Mouse (Mus musculus): ENCODE measurements around the gene Plekhb1. TPM values are rescaled to one million over a fixed set of nuclear protein-coding genes. Genes with fewer than 3 reads are reported as not detected.

Gene Plekhb1
- total RNA-seq, 2 experiments from 2014 or later: 0.05 TPM; not detected in 1

- ATAC-seq (replicated peaks; ENCODE audit: low FRiP score, low TSS enrichment, poor library complexity, severe bottlenecking): peak; percentile 97
Measured at GRCm38 (mm10) chr7:100663190-100663589, 976 bp upstream of the Plekhb1 start.

GRCm38 (mm10) chr7:100661264-100661663 is 950 bp downstream of the Plekhb1 start:
- no peak for ATAC-seq (replicated peaks; ENCODE audit: low FRiP score, low TSS enrichment, poor library complexity, severe bottlenecking)

- no peak for ATAC-seq (replicated peaks; ENCODE audit: low FRiP score, low TSS enrichment, poor library complexity, severe bottlenecking)
Measured at GRCm38 (mm10) chr7:100658093-100658578, 4.1 kb downstream of the Plekhb1 start.

- no peak for ATAC-seq (replicated peaks; ENCODE audit: low FRiP score, low TSS enrichment, poor library complexity, severe bottlenecking)
Measured at GRCm38 (mm10) chr7:100656739-100657138, 5.5 kb downstream of the Plekhb1 start.

GRCm38 (mm10) chr7:100654441-100654840 is 7.8 kb downstream of the Plekhb1 start:
- no peak for ATAC-seq (replicated peaks; ENCODE audit: low FRiP score, low TSS enrichment, poor library complexity, severe bottlenecking)

- ATAC-seq (replicated peaks; ENCODE audit: low FRiP score, low TSS enrichment, poor library complexity, severe bottlenecking): no peak
Measured at GRCm38 (mm10) chr7:100653480-100654266, 8.5 kb downstream of the Plekhb1 start.

GRCm38 (mm10) chr7:100651011-100651410 is 11.2 kb downstream of the Plekhb1 start:
- no peak for ATAC-seq (replicated peaks; ENCODE audit: low FRiP score, low TSS enrichment, poor library complexity, severe bottlenecking)

- ATAC-seq (replicated peaks; ENCODE audit: low FRiP score, low TSS enrichment, poor library complexity, severe bottlenecking): no peak
Measured at GRCm38 (mm10) chr7:100650421-100650820, 11.8 kb downstream of the Plekhb1 start.

GRCm38 (mm10) chr7:100649826-100650225 is 12.4 kb downstream of the Plekhb1 start:
- ATAC-seq (replicated peaks; ENCODE audit: low FRiP score, low TSS enrichment, poor library complexity, severe bottlenecking): no peak

- no peak for ATAC-seq (replicated peaks; ENCODE audit: low FRiP score, low TSS enrichment, poor library complexity, severe bottlenecking)
Measured at GRCm38 (mm10) chr7:100649095-100649494, 13.1 kb downstream of the Plekhb1 start.

- ATAC-seq (replicated peaks; ENCODE audit: low FRiP score, low TSS enrichment, poor library complexity, severe bottlenecking): peak; percentile 80
Measured at GRCm38 (mm10) chr7:100645147-100645546, 17.1 kb downstream of the Plekhb1 start.

GRCm38 (mm10) chr7:100642413-100642812 is 19.8 kb downstream of the Plekhb1 start:
- no peak for ATAC-seq (replicated peaks; ENCODE audit: low FRiP score, low TSS enrichment, poor library complexity, severe bottlenecking)

GRCm38 (mm10) chr7:100637657-100638056 is 24.6 kb downstream of the Plekhb1 start:
- ATAC-seq (replicated peaks; ENCODE audit: low FRiP score, low TSS enrichment, poor library complexity, severe bottlenecking): peak; percentile 78

GRCm38 (mm10) chr7:100624538-100624937 is 37.7 kb downstream of the Plekhb1 start:
- no peak for ATAC-seq (replicated peaks; ENCODE audit: low FRiP score, low TSS enrichment, poor library complexity, severe bottlenecking)

- ATAC-seq (replicated peaks; ENCODE audit: low FRiP score, low TSS enrichment, poor library complexity, severe bottlenecking): peak; percentile 89
Measured at GRCm38 (mm10) chr7:100622277-100622676, 39.9 kb downstream of the Plekhb1 start.

GRCm38 (mm10) chr7:100616121-100616857 is 45.9 kb downstream of the Plekhb1 start:
- peak; percentile 98 for ATAC-seq (replicated peaks; ENCODE audit: low FRiP score, low TSS enrichment, poor library complexity, severe bottlenecking)

- ATAC-seq (replicated peaks; ENCODE audit: low FRiP score, low TSS enrichment, poor library complexity, severe bottlenecking): no peak
Measured at GRCm38 (mm10) chr7:100608910-100609309, 53.3 kb downstream of the Plekhb1 start.

GRCm38 (mm10) chr7:100608130-100608741 is 54.0 kb downstream of the Plekhb1 start, which contains the start of gene Mrpl48:
Mrpl48 (minus strand) TSS chr7:100608301.
- peak; percentile 26; the same call in 1 of the 2 replicates for ATAC-seq (replicated peaks; ENCODE audit: low FRiP score, low TSS enrichment, poor library complexity, severe bottlenecking)

- ATAC-seq (replicated peaks; ENCODE audit: low FRiP score, low TSS enrichment, poor library complexity, severe bottlenecking): peak; percentile 97
Measured at GRCm38 (mm10) chr7:100607214-100608129, 54.7 kb downstream of the Plekhb1 start, which contains the start of gene Rab6a. Rab6a (plus strand) TSS chr7:100607410.
